Mouse (Mus musculus) intestine, embryonic 16.5 days (tissue): ENCODE results near the gene Tmem121b. TPM values are rescaled to one million over a fixed set of nuclear protein-coding genes. Genes with fewer than 3 reads are reported as not detected.

Experiments
- ATAC-seq: fragments of 200-750 bp; cut with Nextera tagmentation; 2 replicates; pipeline ENCODE4 v1.8.0; 2017; ENCODE audit warnings: moderate TSS enrichment, moderate library complexity
- H3K27ac ChIP-seq: fragments of 300-500 bp; sonication (generic); 2 replicates; pipeline ENCODE4 v1.5.1; 2014; ENCODE audit warnings: mild to moderate bottlenecking, low read length
- H3K27me3 ChIP-seq: fragments of 300-500 bp; sonication (generic); replicated peaks from 2 replicates; pipeline ENCODE4 v1.6.1; 2014; ENCODE audit warnings: low read length, control low read depth, mixed read lengths; ENCODE audit not compliant: control insufficient read depth, insufficient read depth
- H3K36me3 ChIP-seq: fragments of 300-500 bp; sonication (generic); 2 replicates; pipeline ENCODE4 v1.6.1; 2014; ENCODE audit warnings: low read length, control low read depth; ENCODE audit not compliant: control insufficient read depth, insufficient read depth
- H3K4me1 ChIP-seq: fragments of 300-500 bp; sonication (generic); 2 replicates; pipeline ENCODE4 v1.6.1; 2014; ENCODE audit warnings: low read length, control low read depth, mixed read lengths; ENCODE audit not compliant: control insufficient read depth, insufficient read depth
- H3K4me2 ChIP-seq: fragments of 300-500 bp; sonication (generic); 2 replicates; pipeline ENCODE4 v1.6.1; 2014; ENCODE audit warnings: low read depth, low read length, control low read depth
- H3K4me3 ChIP-seq: fragments of 300-500 bp; sonication (generic); 2 replicates; pipeline ENCODE4 v1.5.1; 2014; ENCODE audit warnings: mild to moderate bottlenecking, low read length
- H3K9ac ChIP-seq: fragments of 300-500 bp; sonication (generic); 2 replicates; pipeline ENCODE4 v1.6.1; 2014; ENCODE audit warnings: low read depth, low read length
- H3K9me3 ChIP-seq: fragments of 300-500 bp; sonication (generic); 2 replicates; pipeline ENCODE4 v1.6.1; 2016; ENCODE audit warnings: low read length, control low read depth; ENCODE audit not compliant: control insufficient read depth
- WGBS: fragments of 180-500 bp; shearing (Covaris S2); extraction: QIAGEN DNeasy Blood & Tissue Kit; methylation state at CpG from one replicate; pipeline ENCODE4 v1.1.7; 2014; 5-methylcytosine and 5-hydroxymethylcytosine counted together
- polyA plus RNA-seq: library from polyadenylated mRNA; unstranded; fragments of >200 nt; fragmentation: Nextera tagmentation; extraction: Ambion mirVana; gene quantifications from 2 replicates; pipeline ENCODE4 v1.2.1, GENCODE M21; 2015

The Tmem121b gene
- polyA plus RNA-seq, 1 experiment from 2014 or later, result 0.06 TPM

DNA sequence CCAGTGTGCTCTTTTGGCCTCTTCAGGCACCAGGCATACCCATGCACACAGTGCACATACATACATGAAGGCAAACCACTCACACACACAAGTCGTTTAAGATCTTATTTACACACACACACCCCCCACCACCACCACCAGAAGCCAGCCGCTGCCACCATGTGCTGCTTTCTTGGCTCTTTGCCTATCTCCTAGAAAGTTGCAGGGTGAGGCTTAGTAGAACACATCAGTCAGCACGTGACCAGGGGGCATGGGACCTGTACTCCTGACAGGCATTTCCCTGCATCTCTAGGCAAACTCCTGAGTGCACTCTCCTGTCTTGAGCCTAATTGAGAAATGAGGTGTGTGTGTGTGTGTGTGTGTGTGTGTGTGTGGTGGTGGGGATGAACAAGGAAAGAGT, 8.6 kb downstream of the Tmem121b start:
- Histone ChIP-seq H3K27ac (no peak overlapping the region), H3K4me1 (no peaks in the 10 kb centered on the region), H3K9me3 (no peaks in the 10 kb centered on the region), H3K36me3 (no peaks in the 10 kb centered on the region), H3K9ac (no peak overlapping the region), H3K4me2 (no peak overlapping the region), H3K4me3 (no peak overlapping the region), H3K27me3 (no peaks in the 10 kb centered on the region)
- 71% methylated on average over 3 of the region's 3 CpGs for WGBS
- ATAC-seq, result peak; percentile 37

DNA sequence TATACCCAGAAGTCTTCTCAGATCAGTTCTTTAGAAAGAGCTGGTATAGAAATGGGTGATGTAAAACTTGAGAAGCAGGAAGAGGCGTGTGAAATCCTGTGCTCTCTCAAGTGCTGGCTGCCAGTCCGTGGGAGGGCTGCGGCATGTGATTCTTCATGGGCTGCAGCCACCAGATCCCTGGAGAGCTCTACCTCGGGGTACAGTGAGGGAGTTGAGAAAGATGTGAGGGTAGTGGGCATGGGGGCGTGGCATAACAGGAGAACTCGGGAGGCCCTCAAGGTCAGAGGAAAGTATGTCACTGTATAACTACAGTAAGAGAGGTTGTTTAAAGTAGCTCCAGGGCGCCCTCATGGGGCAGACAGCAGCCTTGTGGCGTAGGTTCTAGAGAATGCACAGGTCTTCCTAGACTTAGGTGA, 10.4 kb downstream of the Tmem121b start:
- WGBS, result 31% methylated on average over 8 of the region's 8 CpGs
- H3K4me2 ChIP-seq, result no peak overlapping the region

GRCm38 (mm10) chr6:120482756-120483155, 10.9 kb downstream of the Tmem121b start:
- Histone ChIP-seq H3K4me1 (no peaks in the 10 kb centered on the region), H3K27ac (no peak overlapping the region), H3K9ac (no peak overlapping the region), H3K9me3 (no peaks in the 10 kb centered on the region), H3K27me3 (no peaks in the 10 kb centered on the region), H3K4me3 (no peak overlapping the region), H3K36me3 (no peaks in the 10 kb centered on the region), H3K4me2 (no peak overlapping the region)
- 37% methylated on average over 6 of the region's 6 CpGs for WGBS
- no peak for ATAC-seq

More for the DNA sequence above, 10.4 kb downstream of the Tmem121b start:
- no peaks in the 10 kb centered on the region for H3K9me3 ChIP-seq
- no peaks in the 10 kb centered on the region for H3K4me1 ChIP-seq
- no peak overlapping the region for H3K27ac ChIP-seq
- H3K36me3 ChIP-seq, result no peaks in the 10 kb centered on the region
- no peaks in the 10 kb centered on the region for H3K27me3 ChIP-seq
- ATAC-seq, result peak; percentile 46; the same call in 1 of the 2 replicates
- H3K9ac ChIP-seq, result no peak overlapping the region
- no peak overlapping the region for H3K4me3 ChIP-seq

DNA sequence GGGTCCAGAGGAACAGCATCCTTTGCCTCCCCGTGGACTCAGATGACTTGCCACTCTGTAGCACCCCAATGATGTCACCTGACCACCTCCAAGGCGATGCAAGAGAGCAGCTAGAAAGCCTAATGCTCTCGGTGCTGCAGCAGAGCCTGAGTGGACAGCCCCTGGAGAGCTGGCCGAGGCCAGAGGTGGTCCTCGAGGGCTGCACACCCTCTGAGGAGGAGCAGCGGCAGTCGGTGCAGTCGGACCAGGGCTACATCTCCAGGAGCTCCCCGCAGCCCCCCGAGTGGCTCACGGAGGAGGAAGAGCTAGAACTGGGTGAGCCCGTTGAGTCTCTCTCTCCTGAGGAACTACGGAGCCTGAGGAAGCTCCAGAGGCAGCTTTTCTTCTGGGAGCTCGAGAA, 11.6 kb downstream of the Tmem121b start:
- H3K9ac ChIP-seq, result no peak overlapping the region
- no peak for ATAC-seq

GRCm38 (mm10) chr6:120481538-120481937, 12.1 kb downstream of the Tmem121b start:
- WGBS, result 92% methylated on average over 6 of the region's 6 CpGs
- Histone ChIP-seq H3K4me2 (no peak overlapping the region), H3K27ac (no peak overlapping the region), H3K27me3 (no peaks in the 10 kb centered on the region), H3K9me3 (no peaks in the 10 kb centered on the region), H3K4me3 (no peak overlapping the region), H3K36me3 (no peaks in the 10 kb centered on the region), H3K4me1 (no peaks in the 10 kb centered on the region), H3K9ac (no peak overlapping the region)
- no peak for ATAC-seq

More for the DNA sequence above, 11.6 kb downstream of the Tmem121b start:
- Histone ChIP-seq H3K4me3 (no peak overlapping the region), H3K27ac (no peak overlapping the region), H3K4me1 (no peaks in the 10 kb centered on the region), H3K4me2 (no peak overlapping the region), H3K27me3 (no peaks in the 10 kb centered on the region), H3K36me3 (no peaks in the 10 kb centered on the region), H3K9me3 (no peaks in the 10 kb centered on the region)
- 90% methylated on average over 14 of the region's 14 CpGs for WGBS

- no peak overlapping the region for H3K4me3 ChIP-seq
- no peaks in the 10 kb centered on the region for H3K36me3 ChIP-seq
- WGBS, result 89% methylated on average over 5 of the region's 5 CpGs
- ATAC-seq, result no peak
- H3K9ac ChIP-seq, result no peak overlapping the region
- H3K27ac ChIP-seq, result no peak overlapping the region
- no peaks in the 10 kb centered on the region for H3K27me3 ChIP-seq
- no peak overlapping the region for H3K4me2 ChIP-seq
- H3K4me1 ChIP-seq, result no peaks in the 10 kb centered on the region
- no peaks in the 10 kb centered on the region for H3K9me3 ChIP-seq
These were observed 13.2 kb downstream of the Tmem121b start for GRCm38 (mm10) chr6:120480361-120480760.

- Histone ChIP-seq H3K36me3 (no peaks in the 10 kb centered on the region), H3K27ac (no peak overlapping the region), H3K4me1 (no peaks in the 10 kb centered on the region; the same call in 1 of the 2 replicates), H3K27me3 (no peaks in the 10 kb centered on the region), H3K4me3 (no peak overlapping the region), H3K9ac (no peak overlapping the region), H3K9me3 (no peaks in the 10 kb centered on the region), H3K4me2 (no peak overlapping the region)
- 69% methylated on average over 2 of the region's 2 CpGs for WGBS
- ATAC-seq, result no peak
These were observed 14.3 kb downstream of the Tmem121b start for GRCm38 (mm10) chr6:120479302-120479701.

DNA sequence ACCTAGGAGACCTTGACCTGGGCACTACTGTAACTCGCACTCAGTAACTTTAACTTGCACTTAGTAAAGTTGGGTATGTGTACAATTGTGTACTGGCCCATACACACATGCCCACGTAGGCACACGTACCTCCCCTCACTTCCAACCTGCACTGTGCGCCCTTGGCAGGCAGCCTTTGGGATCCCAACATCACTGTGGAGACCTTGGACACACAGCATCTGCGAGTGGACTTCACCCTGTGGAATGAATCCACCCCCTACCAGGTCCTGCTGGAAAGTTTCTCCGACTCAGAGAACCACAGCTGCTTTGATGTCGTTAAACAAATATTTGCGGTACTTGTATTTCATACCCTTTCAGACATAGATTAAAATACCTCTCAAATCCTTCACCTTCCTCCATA, 18.3 kb downstream of the Tmem121b start:
- H3K4me2 ChIP-seq, result no peak overlapping the region
- H3K27me3 ChIP-seq, result no peaks in the 10 kb centered on the region
- no peaks in the 10 kb centered on the region for H3K9me3 ChIP-seq
- H3K27ac ChIP-seq, result no peak overlapping the region
- WGBS, result 61% methylated on average over 8 of the region's 8 CpGs
- no peaks in the 10 kb centered on the region; the same call in 1 of the 2 replicates for H3K4me1 ChIP-seq
- H3K4me3 ChIP-seq, result no peak overlapping the region
- no peak overlapping the region for H3K9ac ChIP-seq
- no peaks in the 10 kb centered on the region for H3K36me3 ChIP-seq
- peak; percentile 70 for ATAC-seq

- no peak overlapping the region for H3K9ac ChIP-seq
- H3K36me3 ChIP-seq, result no peaks in the 10 kb centered on the region
- H3K4me2 ChIP-seq, result no peak overlapping the region
- no peak overlapping the region for H3K27ac ChIP-seq
- H3K4me3 ChIP-seq, result no peak overlapping the region
- ATAC-seq, result peak; percentile 53; the same call in 1 of the 2 replicates
- H3K4me1 ChIP-seq, result no peaks in the 10 kb centered on the region; the same call in 1 of the 2 replicates
- WGBS, result 54% methylated on average over 5 of the region's 5 CpGs
- H3K9me3 ChIP-seq, result no peaks in the 10 kb centered on the region
- no peaks in the 10 kb centered on the region for H3K27me3 ChIP-seq
These were observed 20.2 kb downstream of the Tmem121b start for GRCm38 (mm10) chr6:120473427-120473826.

GRCm38 (mm10) chr6:120472455-120473140, 21.0 kb downstream of the Tmem121b start:
- no peaks in the 10 kb centered on the region; the same call in 1 of the 2 replicates for H3K4me1 ChIP-seq
- no peak for ATAC-seq
- no peak overlapping the region for H3K4me3 ChIP-seq
- H3K27ac ChIP-seq, result no peak overlapping the region
- no peaks in the 10 kb centered on the region for H3K36me3 ChIP-seq
- no peaks in the 10 kb centered on the region for H3K9me3 ChIP-seq
- H3K27me3 ChIP-seq, result no peaks in the 10 kb centered on the region
- no peak overlapping the region for H3K4me2 ChIP-seq
- 42% methylated on average over 8 of the region's 8 CpGs for WGBS
- no peak overlapping the region for H3K9ac ChIP-seq
